Mouse (Mus musculus): ENCODE data around the gene Foxp1. TPM values are rescaled to one million over a fixed set of nuclear protein-coding genes. Genes with fewer than 3 reads are reported as not detected.

Foxp1 gene
- total and polyA plus RNA-seq, 3 experiments, result 16.1 to 42.0 TPM; not detected in 1

DNA sequence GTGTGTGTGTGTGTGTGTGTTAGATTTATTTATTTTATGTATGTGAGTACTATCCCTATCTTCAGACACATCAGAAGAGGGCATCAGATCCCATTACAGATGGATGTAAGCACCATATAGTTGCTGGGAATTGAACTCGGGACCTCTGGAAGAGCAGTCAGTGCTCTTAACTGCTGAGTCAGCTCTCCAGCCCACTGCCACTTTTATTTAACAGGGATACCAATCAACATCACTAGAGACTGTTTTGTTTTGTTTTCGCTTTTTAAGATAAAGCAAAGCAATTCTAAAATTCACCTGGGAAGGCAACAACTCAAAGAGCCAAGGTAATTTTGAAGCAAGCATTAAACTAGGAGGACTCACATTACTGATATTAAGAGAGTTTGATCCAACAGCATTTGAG, 23.9 kb upstream of the Foxp1 start:
- no peak for DNase-seq (ENCODE audit: low read depth, low spot score)
- Histone ChIP-seq H3K79me2 (ENCODE audit: control insufficient read depth, insufficient read depth, low read length, poor library complexity) (no peaks in the 10 kb centered on the region), H3K9me3 (replicated peaks; ENCODE audit: insufficient read depth, low read length) (no peaks in the 10 kb centered on the region), H3K4me3 (ENCODE audit: control insufficient read depth in 1 of 2, insufficient read depth in 1 of 2, low read depth in 2 of 2, low read length in 2 of 2) (no peak overlapping the region), H3K36me3 (ENCODE audit: control insufficient read depth in 1 of 2, insufficient read depth in 2 of 2, low read length in 2 of 2) (no peaks in the 10 kb centered on the region), H3K27ac (ENCODE audit: control insufficient read depth, low read depth, low read length) (no peak overlapping the region), H3K9ac (ENCODE audit: control insufficient read depth, low read depth, low read length, poor library complexity, severe bottlenecking) (no peak overlapping the region), H3K27me3 (ENCODE audit: control insufficient read depth in 1 of 2, insufficient read depth in 2 of 2, low read length in 2 of 2) (peaks cover 0 to 3% of the 10 kb centered on the region in 2 experiments; a peak in 1 of 4 replicates), H3K4me1 (ENCODE audit: control insufficient read depth in 1 of 2, insufficient read depth in 2 of 2, low read length in 2 of 2) (no peaks in the 10 kb centered on the region)
- TF ChIP-seq SMC3 (IDR thresholded peaks at IDR 0.05; ENCODE audit: low read depth, low read length) (no peak), USF1 (IDR thresholded peaks at IDR 0.05; ENCODE audit: low read depth, low read length) (no peak), MYB (IDR thresholded peaks at IDR 0.05; ENCODE audit: low read depth, low read length) (no peak), POLR2A (IDR thresholded peaks at IDR 0.05; ENCODE audit: control insufficient read depth in 1 of 2, insufficient read depth in 1 of 2, low read depth in 1 of 2, low read length in 2 of 2, poor library complexity in 1 of 2) (no peak), ZNF384 (IDR thresholded peaks at IDR 0.05; ENCODE audit: low read depth, low read length) (no peak), GATA1 (IDR thresholded peaks at IDR 0.05; ENCODE audit: low read depth, low read length) (no peak), ETS1 (IDR thresholded peaks at IDR 0.05; ENCODE audit: low read depth, low read length) (no peak), ZMIZ1 (IDR thresholded peaks at IDR 0.05; ENCODE audit: low read depth, low read length) (no peak), MAZ (IDR thresholded peaks at IDR 0.05; ENCODE audit: low read depth, low read length) (no peak), EP300 (IDR thresholded peaks at IDR 0.05; ENCODE audit: low read depth in 1 of 2, low read length in 2 of 2) (no peak), MEF2A (IDR thresholded peaks at IDR 0.05; ENCODE audit: extremely low read depth, insufficient replicate concordance, low read depth, low read length, poor library complexity, severe bottlenecking) (no peak), NELFE (IDR thresholded peaks at IDR 0.05; ENCODE audit: low read depth, low read length) (no peak), RAD21 (IDR thresholded peaks at IDR 0.05; ENCODE audit: low read depth, low read length) (no peak), POLR2AphosphoS2 (IDR thresholded peaks at IDR 0.05; ENCODE audit: low read length) (no peak), JUND (IDR thresholded peaks at IDR 0.05; ENCODE audit: low read depth, low read length) (no peak), USF2 (IDR thresholded peaks at IDR 0.05; ENCODE audit: borderline replicate concordance in 1 of 2, insufficient read depth in 1 of 2, low read depth in 1 of 2, low read length in 2 of 2) (no peak), MAX (IDR thresholded peaks at IDR 0.05; ENCODE audit: low read length) (no peak), E2F4 (IDR thresholded peaks at IDR 0.05; ENCODE audit: borderline replicate concordance, low read depth, low read length) (no peak), GABPA (IDR thresholded peaks at IDR 0.05; ENCODE audit: low read depth, low read length) (no peak)

DNA sequence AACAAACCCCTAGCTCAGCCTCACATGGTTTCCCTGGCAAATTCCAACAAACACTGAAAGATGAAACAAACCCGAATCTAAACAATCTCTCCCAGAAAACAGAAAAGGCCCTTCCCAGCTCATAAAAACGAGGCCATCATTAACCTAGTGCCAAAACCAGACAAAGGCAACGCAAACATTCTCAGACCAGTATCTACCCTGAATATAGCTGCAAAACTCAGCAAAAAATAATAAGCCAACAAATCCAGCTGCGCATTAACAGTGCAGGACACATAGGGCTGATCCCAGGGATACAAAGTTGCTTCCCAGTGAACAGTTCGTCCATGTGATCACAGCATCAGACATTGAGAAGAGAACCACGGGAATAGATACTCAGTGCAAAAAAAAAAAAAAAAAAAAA, 22.9 kb upstream of the Foxp1 start:
- TF ChIP-seq POLR2AphosphoS5 (IDR thresholded peaks at IDR 0.05; ENCODE audit: borderline replicate concordance, low read depth, low read length) (no peak), SMC3 (IDR thresholded peaks at IDR 0.05; ENCODE audit: low read depth, low read length) (no peak), MXI1 (IDR thresholded peaks at IDR 0.05; ENCODE audit: low read depth, low read length) (no peak), HCFC1 (IDR thresholded peaks at IDR 0.05; ENCODE audit: low read depth, low read length) (no peak), NELFE (IDR thresholded peaks at IDR 0.05; ENCODE audit: low read depth, low read length) (no peak), ELF1 (IDR thresholded peaks at IDR 0.05; ENCODE audit: low read depth, low read length) (no peak), CTCF (IDR thresholded peaks at IDR 0.05 in 2 of 3, conservative IDR thresholded peaks at IDR 0.05 in 1 of 3; ENCODE audit: control insufficient read depth in 1 of 3, insufficient read depth in 1 of 3, low read depth in 2 of 3, low read length in 3 of 3, poor library complexity in 1 of 3, severe bottlenecking in 1 of 3) (no peak), POLR2A (IDR thresholded peaks at IDR 0.05; ENCODE audit: control insufficient read depth in 1 of 2, insufficient read depth in 1 of 2, low read depth in 1 of 2, low read length in 2 of 2, poor library complexity in 1 of 2) (no peak), BHLHE40 (IDR thresholded peaks at IDR 0.05; ENCODE audit: borderline replicate concordance, low read depth, low read length) (no peak), USF1 (IDR thresholded peaks at IDR 0.05; ENCODE audit: low read depth, low read length) (no peak), GATA1 (IDR thresholded peaks at IDR 0.05; ENCODE audit: low read depth, low read length) (no peak), ZC3H11A (IDR thresholded peaks at IDR 0.05; ENCODE audit: low read depth, low read length) (no peak), JUND (IDR thresholded peaks at IDR 0.05; ENCODE audit: low read depth, low read length) (no peak)
- Histone ChIP-seq H3K27ac (ENCODE audit: control insufficient read depth, low read depth, low read length) (no peak overlapping the region), H3K9me3 (replicated peaks; ENCODE audit: insufficient read depth, low read length) (no peaks in the 10 kb centered on the region), H3K79me2 (ENCODE audit: control insufficient read depth, insufficient read depth, low read length, poor library complexity) (no peaks in the 10 kb centered on the region), H3K4me3 (ENCODE audit: control insufficient read depth in 1 of 2, insufficient read depth in 1 of 2, low read depth in 2 of 2, low read length in 2 of 2) (no peak overlapping the region), H3K36me3 (ENCODE audit: control insufficient read depth in 1 of 2, insufficient read depth in 2 of 2, low read length in 2 of 2) (no peaks in the 10 kb centered on the region), H3K9ac (ENCODE audit: control insufficient read depth, low read depth, low read length, poor library complexity, severe bottlenecking) (no peak overlapping the region), H3K4me1 (ENCODE audit: control insufficient read depth in 1 of 2, insufficient read depth in 2 of 2, low read length in 2 of 2) (no peaks in the 10 kb centered on the region), H3K27me3 (ENCODE audit: control insufficient read depth in 1 of 2, insufficient read depth in 2 of 2, low read length in 2 of 2) (peaks cover 0 to 3% of the 10 kb centered on the region in 2 experiments; a peak in 1 of 4 replicates)
- no peak for DNase-seq (ENCODE audit: low read depth, low spot score)

Data from MEL (cell line).